Mouse (Mus musculus): ENCODE results near the gene Wscd2. TPM values are rescaled to one million over a fixed set of nuclear protein-coding genes. Genes with fewer than 3 reads are reported as not detected.
A peak's percentile ranks its signal among the peaks of the same experiment; 100 is the strongest.

The Wscd2 gene
- polyA plus RNA-seq, 1 experiment from 2014 or later: 0.06 TPM

GRCm38 (mm10) chr5:113538826-113539225 lies 48.7 kb downstream of the Wscd2 start:
- H3K4me3 ChIP-seq (ENCODE audit: low read depth, low read length): no peak overlapping the region
- H3K36me3 ChIP-seq (ENCODE audit: control insufficient read depth, insufficient read depth): no peaks in the 10 kb centered on the region
- no peak overlapping the region for H3K27ac ChIP-seq (ENCODE audit: low read length)
- H3K9me3 ChIP-seq (replicated peaks; ENCODE audit: control insufficient read depth, low read length): no peaks in the 10 kb centered on the region
- no peaks in the 10 kb centered on the region for H3K27me3 ChIP-seq (ENCODE audit: control insufficient read depth, insufficient read depth, low read depth, low read length)
- H3K9ac ChIP-seq (ENCODE audit: low read depth, low read length): no peak overlapping the region
- whole genome bisulfite sequencing (ENCODE audit: insufficient replicate concordance): 41% methylated on average over 1 of the region's 1 CpGs
- no peak overlapping the region for H3K4me2 ChIP-seq (ENCODE audit: low read depth, low read length)
- no peaks in the 10 kb centered on the region for H3K4me1 ChIP-seq (ENCODE audit: control insufficient read depth, low read depth, low read length)
- no peak for ATAC-seq (ENCODE audit: low read depth)

- Histone ChIP-seq H3K4me3 (ENCODE audit: low read depth, low read length) (no peak overlapping the region), H3K9ac (ENCODE audit: low read depth, low read length) (no peak overlapping the region), H3K4me2 (ENCODE audit: low read depth, low read length) (no peak overlapping the region), H3K27ac (ENCODE audit: low read length) (no peak overlapping the region), H3K36me3 (ENCODE audit: control insufficient read depth, insufficient read depth) (no peaks in the 10 kb centered on the region), H3K9me3 (replicated peaks; ENCODE audit: control insufficient read depth, low read length) (no peaks in the 10 kb centered on the region), H3K4me1 (ENCODE audit: control insufficient read depth, low read depth, low read length) (no peaks in the 10 kb centered on the region), H3K27me3 (ENCODE audit: control insufficient read depth, insufficient read depth, low read depth, low read length) (no peaks in the 10 kb centered on the region)
- no peak for ATAC-seq (ENCODE audit: low read depth)
- WGBS (ENCODE audit: insufficient replicate concordance): 14% methylated on average over 2 of the region's 2 CpGs
Observed at GRCm38 (mm10) chr5:113539438-113539837, 49.3 kb downstream of the Wscd2 start.

GRCm38 (mm10) chr5:113539858-113540257 lies 49.7 kb downstream of the Wscd2 start:
- H3K9ac ChIP-seq (ENCODE audit: low read depth, low read length): no peak overlapping the region
- no peaks in the 10 kb centered on the region for H3K27me3 ChIP-seq (ENCODE audit: control insufficient read depth, insufficient read depth, low read depth, low read length)
- no peaks in the 10 kb centered on the region for H3K4me1 ChIP-seq (ENCODE audit: control insufficient read depth, low read depth, low read length)
- no peak overlapping the region for H3K4me3 ChIP-seq (ENCODE audit: low read depth, low read length)
- no peak overlapping the region for H3K4me2 ChIP-seq (ENCODE audit: low read depth, low read length)
- no peaks in the 10 kb centered on the region for H3K36me3 ChIP-seq (ENCODE audit: control insufficient read depth, insufficient read depth)
- no peaks in the 10 kb centered on the region for H3K9me3 ChIP-seq (replicated peaks; ENCODE audit: control insufficient read depth, low read length)
- H3K27ac ChIP-seq (ENCODE audit: low read length): no peak overlapping the region
- WGBS (ENCODE audit: insufficient replicate concordance): 68% methylated on average over 7 of the region's 7 CpGs
- ATAC-seq (ENCODE audit: low read depth): no peak

- no peaks in the 10 kb centered on the region for H3K4me1 ChIP-seq (ENCODE audit: control insufficient read depth, low read depth, low read length)
- no peaks in the 10 kb centered on the region for H3K9me3 ChIP-seq (replicated peaks; ENCODE audit: control insufficient read depth, low read length)
- H3K36me3 ChIP-seq (ENCODE audit: control insufficient read depth, insufficient read depth): no peaks in the 10 kb centered on the region
- H3K27ac ChIP-seq (ENCODE audit: low read length): no peak overlapping the region
- H3K4me3 ChIP-seq (ENCODE audit: low read depth, low read length): no peak overlapping the region
- H3K27me3 ChIP-seq (ENCODE audit: control insufficient read depth, insufficient read depth, low read depth, low read length): no peaks in the 10 kb centered on the region
- no peak overlapping the region for H3K4me2 ChIP-seq (ENCODE audit: low read depth, low read length)
- no peak for ATAC-seq (ENCODE audit: low read depth)
- no peak overlapping the region for H3K9ac ChIP-seq (ENCODE audit: low read depth, low read length)
- WGBS (ENCODE audit: insufficient replicate concordance): 48% methylated on average over 5 of the region's 5 CpGs
Observed at GRCm38 (mm10) chr5:113541196-113541595, 51.1 kb downstream of the Wscd2 start.

- 21% methylated on average over 10 of the region's 10 CpGs for WGBS (ENCODE audit: insufficient replicate concordance)
- Histone ChIP-seq H3K27me3 (ENCODE audit: control insufficient read depth, insufficient read depth, low read depth, low read length) (no peaks in the 10 kb centered on the region), H3K36me3 (ENCODE audit: control insufficient read depth, insufficient read depth) (no peaks in the 10 kb centered on the region), H3K4me1 (ENCODE audit: control insufficient read depth, low read depth, low read length) (no peaks in the 10 kb centered on the region), H3K9me3 (replicated peaks; ENCODE audit: control insufficient read depth, low read length) (no peaks in the 10 kb centered on the region), H3K27ac (ENCODE audit: low read length) (no peak overlapping the region), H3K9ac (ENCODE audit: low read depth, low read length) (no peak overlapping the region), H3K4me3 (ENCODE audit: low read depth, low read length) (no peak overlapping the region), H3K4me2 (ENCODE audit: low read depth, low read length) (no peak overlapping the region)
- peak; percentile 48; the same call in 1 of the 2 replicates for ATAC-seq (ENCODE audit: low read depth)
Observed at GRCm38 (mm10) chr5:113542885-113543476, 52.8 kb downstream of the Wscd2 start.

- 41% methylated on average over 14 of the region's 14 CpGs for WGBS (ENCODE audit: insufficient replicate concordance)
Observed at GRCm38 (mm10) chr5:113547949-113548700, 58.0 kb downstream of the Wscd2 start.

GRCm38 (mm10) chr5:113550249-113550648 lies 60.1 kb downstream of the Wscd2 start:
- no peak for ATAC-seq (ENCODE audit: low read depth)
- peaks cover 3% of the 10 kb centered on the region for H3K27me3 ChIP-seq (ENCODE audit: control insufficient read depth, insufficient read depth, low read depth, low read length)
- no peak overlapping the region for H3K4me2 ChIP-seq (ENCODE audit: low read depth, low read length)
- 46% methylated on average over 8 of the region's 8 CpGs for WGBS (ENCODE audit: insufficient replicate concordance)
- H3K27ac ChIP-seq (ENCODE audit: low read length): no peak overlapping the region
- no peaks in the 10 kb centered on the region for H3K9me3 ChIP-seq (replicated peaks; ENCODE audit: control insufficient read depth, low read length)
- no peak overlapping the region for H3K4me3 ChIP-seq (ENCODE audit: low read depth, low read length)
- no peaks in the 10 kb centered on the region for H3K36me3 ChIP-seq (ENCODE audit: control insufficient read depth, insufficient read depth)
- no peak overlapping the region for H3K9ac ChIP-seq (ENCODE audit: low read depth, low read length)
- no peaks in the 10 kb centered on the region for H3K4me1 ChIP-seq (ENCODE audit: control insufficient read depth, low read depth, low read length)

More at GRCm38 (mm10) chr5:113547949-113548700, 58.0 kb downstream of the Wscd2 start:
- no peaks in the 10 kb centered on the region for H3K4me1 ChIP-seq (ENCODE audit: control insufficient read depth, low read depth, low read length)
- H3K27me3 ChIP-seq (ENCODE audit: control insufficient read depth, insufficient read depth, low read depth, low read length): peaks cover 3% of the 10 kb centered on the region
- no peak for ATAC-seq (ENCODE audit: low read depth)
- H3K4me2 ChIP-seq (ENCODE audit: low read depth, low read length): no peak overlapping the region
- H3K4me3 ChIP-seq (ENCODE audit: low read depth, low read length): no peak overlapping the region
- no peak overlapping the region for H3K27ac ChIP-seq (ENCODE audit: low read length)
- H3K9ac ChIP-seq (ENCODE audit: low read depth, low read length): no peak overlapping the region
- H3K36me3 ChIP-seq (ENCODE audit: control insufficient read depth, insufficient read depth): no peaks in the 10 kb centered on the region
- no peaks in the 10 kb centered on the region for H3K9me3 ChIP-seq (replicated peaks; ENCODE audit: control insufficient read depth, low read length)

- Histone ChIP-seq H3K27ac (ENCODE audit: low read length) (no peak overlapping the region), H3K4me2 (ENCODE audit: low read depth, low read length) (no peak overlapping the region), H3K9ac (ENCODE audit: low read depth, low read length) (no peak overlapping the region), H3K27me3 (ENCODE audit: control insufficient read depth, insufficient read depth, low read depth, low read length) (peaks cover 3% of the 10 kb centered on the region), H3K9me3 (replicated peaks; ENCODE audit: control insufficient read depth, low read length) (no peaks in the 10 kb centered on the region), H3K36me3 (ENCODE audit: control insufficient read depth, insufficient read depth) (no peaks in the 10 kb centered on the region), H3K4me3 (ENCODE audit: low read depth, low read length) (no peak overlapping the region), H3K4me1 (ENCODE audit: control insufficient read depth, low read depth, low read length) (no peaks in the 10 kb centered on the region)
- ATAC-seq (ENCODE audit: low read depth): no peak
- WGBS (ENCODE audit: insufficient replicate concordance): 8% methylated on average over 19 of the region's 19 CpGs
Observed at GRCm38 (mm10) chr5:113550759-113551158, 60.6 kb downstream of the Wscd2 start.

- WGBS (ENCODE audit: insufficient replicate concordance): 11% methylated on average over 9 of the region's 9 CpGs
- Histone ChIP-seq H3K4me1 (ENCODE audit: control insufficient read depth, low read depth, low read length) (no peaks in the 10 kb centered on the region), H3K4me2 (ENCODE audit: low read depth, low read length) (no peak overlapping the region), H3K27ac (ENCODE audit: low read length) (no peak overlapping the region), H3K4me3 (ENCODE audit: low read depth, low read length) (no peak overlapping the region), H3K9me3 (replicated peaks; ENCODE audit: control insufficient read depth, low read length) (no peaks in the 10 kb centered on the region), H3K9ac (ENCODE audit: low read depth, low read length) (no peak overlapping the region), H3K36me3 (ENCODE audit: control insufficient read depth, insufficient read depth) (no peaks in the 10 kb centered on the region), H3K27me3 (ENCODE audit: control insufficient read depth, insufficient read depth, low read depth, low read length) (peaks cover 3% of the 10 kb centered on the region)
- ATAC-seq (ENCODE audit: low read depth): no peak
Observed at GRCm38 (mm10) chr5:113553402-113553897, 63.3 kb downstream of the Wscd2 start.

Data from liver, embryonic 16.5 days (tissue).